In genomic region chr13:99062936-99063335, GRCm38 (mm10) we compare ENCODE assay signal across 18 mouse cellular contexts.
DNase-seq lines count a peak whose midpoint lies in the region; ATAC-seq and TF ChIP-seq lines count a peak whose summit lies in the region.
"Had no signal": no experiment of that assay in that cellular context is flagged by ENCODE, and none has a peak within 500 bp of the region (broad histone marks: within the 10 kb centered on the region; RNA-seq: fewer than 3 reads in every experiment).

No protein-coding gene starts in this region.

- no peaks in the 10 kb centered on the region for H3K36me3 ChIP-seq in MEL (ENCODE audit: control insufficient read depth in 1 of 2, insufficient read depth in 2 of 2, low read length in 2 of 2)
- H3K36me3 ChIP-seq in hindbrain, embryonic 13.5 days, result no peaks in the 10 kb centered on the region
- H3K36me3 ChIP-seq in hindbrain, embryonic 12.5 days, result no peaks in the 10 kb centered on the region
- H3K36me3 ChIP-seq: hindbrain, embryonic 10.5 days; midbrain, embryonic 15.5 days; neural tube, embryonic 12.5 days had no signal

- H3K9me3 ChIP-seq in MEL (replicated peaks; ENCODE audit: insufficient read depth, low read length), result no peaks in the 10 kb centered on the region
- no peaks in the 10 kb centered on the region for H3K9me3 ChIP-seq in hindbrain, embryonic 13.5 days
- H3K9me3 ChIP-seq in hindbrain, embryonic 12.5 days (replicated peaks), result no peaks in the 10 kb centered on the region
- H3K9me3 ChIP-seq: forebrain, embryonic 13.5 days; hindbrain, embryonic 10.5 days; midbrain, embryonic 15.5 days; neural tube, embryonic 12.5 days had no signal

- 70% methylated on average over 3 of the region's 3 CpGs for WGBS in hindbrain, embryonic 13.5 days
- WGBS in hindbrain, embryonic 12.5 days, result 78% methylated on average over 3 of the region's 3 CpGs

- no peak overlapping the region for H3K4me3 ChIP-seq in layer of hippocampus, adult 2 months
- no peak overlapping the region for H3K4me3 ChIP-seq in MEL (ENCODE audit: control insufficient read depth in 1 of 2, insufficient read depth in 1 of 2, low read depth in 2 of 2, low read length in 2 of 2)
- H3K4me3 ChIP-seq in embryonic fibroblast, embryonic 13.5 days (ENCODE audit: insufficient read depth, low read length), result no peak overlapping the region
- H3K4me3 ChIP-seq in hindbrain, embryonic 13.5 days, result no peak overlapping the region
- no peak overlapping the region for H3K4me3 ChIP-seq in hindbrain, embryonic 12.5 days
- H3K4me3 ChIP-seq: forebrain, embryonic 13.5 days; hindbrain, embryonic 10.5 days; midbrain, embryonic 15.5 days; neural tube, embryonic 12.5 days had no signal

- no peak for TF ChIP-seq EP300 in MEL (IDR thresholded peaks at IDR 0.05; ENCODE audit: low read depth in 1 of 2, low read length in 2 of 2)

- no peak for TF ChIP-seq RAD21 in MEL (IDR thresholded peaks at IDR 0.05; ENCODE audit: low read depth, low read length)

- no peak for ATAC-seq in hindbrain, embryonic 13.5 days (ENCODE audit: low FRiP score)
- no peak for ATAC-seq in hindbrain, embryonic 12.5 days (ENCODE audit: low FRiP score)
- ATAC-seq: forebrain, embryonic 13.5 days; intestine, postnatal 0 days; midbrain, embryonic 15.5 days had no signal

- TF ChIP-seq CTCF in layer of hippocampus, adult 2 months (conservative IDR thresholded peaks at IDR 0.05), result no peak
- TF ChIP-seq CTCF in MEL (IDR thresholded peaks at IDR 0.05 in 2 of 3, conservative IDR thresholded peaks at IDR 0.05 in 1 of 3; ENCODE audit: control insufficient read depth in 1 of 3, insufficient read depth in 1 of 3, low read depth in 2 of 3, low read length in 3 of 3, poor library complexity in 1 of 3, severe bottlenecking in 1 of 3), result no peak
- no peak for TF ChIP-seq CTCF in embryonic fibroblast, embryonic 13.5 days (IDR thresholded peaks at IDR 0.05; ENCODE audit: borderline replicate concordance, insufficient read depth, low read length)

- no peak for TF ChIP-seq POLR2A in MEL (IDR thresholded peaks at IDR 0.05; ENCODE audit: control insufficient read depth in 1 of 2, insufficient read depth in 1 of 2, low read depth in 1 of 2, low read length in 2 of 2, poor library complexity in 1 of 2)
- TF ChIP-seq POLR2A in embryonic fibroblast, embryonic 13.5 days (IDR thresholded peaks at IDR 0.05; ENCODE audit: low read depth, low read length), result no peak

- no peak overlapping the region for H3K4me2 ChIP-seq in hindbrain, embryonic 13.5 days
- no peak overlapping the region for H3K4me2 ChIP-seq in hindbrain, embryonic 12.5 days (replicated peaks)
- H3K4me2 ChIP-seq: forebrain, embryonic 13.5 days; midbrain, embryonic 15.5 days; neural tube, embryonic 12.5 days had no signal

- H3K9ac ChIP-seq in MEL (ENCODE audit: control insufficient read depth, low read depth, low read length, poor library complexity, severe bottlenecking), result no peak overlapping the region
- no peak overlapping the region for H3K9ac ChIP-seq in hindbrain, embryonic 13.5 days
- H3K9ac ChIP-seq in hindbrain, embryonic 12.5 days, result no peak overlapping the region
- H3K9ac ChIP-seq: forebrain, embryonic 13.5 days; liver, embryonic 14.5 days; midbrain, embryonic 15.5 days; neural tube, embryonic 12.5 days had no signal

- no peaks in the 10 kb centered on the region for H3K4me1 ChIP-seq in MEL (ENCODE audit: control insufficient read depth in 1 of 2, insufficient read depth in 2 of 2, low read length in 2 of 2)
- H3K4me1 ChIP-seq in embryonic fibroblast, embryonic 13.5 days (ENCODE audit: control insufficient read depth, insufficient read depth, low read length), result peaks cover 12% of the 10 kb centered on the region
- no peaks in the 10 kb centered on the region for H3K4me1 ChIP-seq in hindbrain, embryonic 13.5 days (replicated peaks)
- H3K4me1 ChIP-seq in hindbrain, embryonic 12.5 days, result no peaks in the 10 kb centered on the region
- H3K4me1 ChIP-seq: hindbrain, embryonic 10.5 days; midbrain, embryonic 15.5 days; neural tube, embryonic 12.5 days had no signal

- no peaks in the 10 kb centered on the region for H3K79me2 ChIP-seq in MEL (ENCODE audit: control insufficient read depth, insufficient read depth, low read length, poor library complexity)

- DNase-seq in adrenal gland, adult 2 months, result peak; percentile 45
- no peak for DNase-seq in adrenal gland, postnatal 4 days (ENCODE audit: low spot score in 2 of 2)
- DNase-seq in layer of hippocampus, adult 2 months (ENCODE audit: low spot score in 2 of 2), result peak in 1 of 2 experiments; percentile 63
- DNase-seq in layer of hippocampus, adult 9-10 months (ENCODE audit: low spot score), result no peak
- DNase-seq in MEL (ENCODE audit: low read depth, low spot score), result peak; percentile 6
- DNase-seq: cerebellum, postnatal 10 days; gastrocnemius, postnatal 25 days; spleen, adult 18-20 months; thymus, postnatal 4 days had no signal

- H3K27me3 ChIP-seq in MEL (ENCODE audit: control insufficient read depth in 1 of 2, insufficient read depth in 2 of 2, low read length in 2 of 2), result no peaks in the 10 kb centered on the region
- no peaks in the 10 kb centered on the region for H3K27me3 ChIP-seq in hindbrain, embryonic 13.5 days
- no peaks in the 10 kb centered on the region for H3K27me3 ChIP-seq in hindbrain, embryonic 12.5 days
- H3K27me3 ChIP-seq: forebrain, embryonic 13.5 days; midbrain, embryonic 15.5 days; neural tube, embryonic 12.5 days had no signal

- H3K27ac ChIP-seq in layer of hippocampus, adult 2 months, result peak overlapping the region; percentile 82
- H3K27ac ChIP-seq in MEL (ENCODE audit: control insufficient read depth, low read depth, low read length), result no peak overlapping the region
- H3K27ac ChIP-seq in embryonic fibroblast, embryonic 13.5 days (ENCODE audit: insufficient read depth, low read length), result peak overlapping the region; percentile 95
- H3K27ac ChIP-seq in hindbrain, embryonic 13.5 days, result no peak overlapping the region
- no peak overlapping the region for H3K27ac ChIP-seq in hindbrain, embryonic 12.5 days
- H3K27ac ChIP-seq: forebrain, embryonic 13.5 days; hindbrain, embryonic 10.5 days; liver, embryonic 14.5 days; midbrain, embryonic 15.5 days; neural tube, embryonic 12.5 days had no signal

TF ChIP-seq in MEL, 35 proteins besides CTCF, POLR2A, EP300 and RAD21:
- no peak for TF ChIP-seq MXI1 (IDR thresholded peaks at IDR 0.05; ENCODE audit: low read depth, low read length)
- TF ChIP-seq TBP (IDR thresholded peaks at IDR 0.05; ENCODE audit: low read depth, low read length), result no peak
- TF ChIP-seq MAFK (IDR thresholded peaks at IDR 0.05; ENCODE audit: borderline replicate concordance, low read depth, low read length), result no peak
- no peak for TF ChIP-seq POLR2AphosphoS2 (IDR thresholded peaks at IDR 0.05; ENCODE audit: low read length)
- TF ChIP-seq TCF12 (IDR thresholded peaks at IDR 0.05; ENCODE audit: low read depth, low read length), result no peak
- TF ChIP-seq ETS1 (IDR thresholded peaks at IDR 0.05; ENCODE audit: low read depth, low read length), result no peak
- no peak for TF ChIP-seq KAT2A (conservative IDR thresholded peaks at IDR 0.05; ENCODE audit: low read depth, low read length)
- TF ChIP-seq MEF2A (IDR thresholded peaks at IDR 0.05; ENCODE audit: extremely low read depth, insufficient replicate concordance, low read depth, low read length, poor library complexity, severe bottlenecking), result no peak
- no peak for TF ChIP-seq POLR2AphosphoS5 (IDR thresholded peaks at IDR 0.05; ENCODE audit: borderline replicate concordance, low read depth, low read length)
- TF ChIP-seq MAX (IDR thresholded peaks at IDR 0.05; ENCODE audit: low read length), result no peak
- no peak for TF ChIP-seq E2F4 (IDR thresholded peaks at IDR 0.05; ENCODE audit: borderline replicate concordance, low read depth, low read length)
- TF ChIP-seq HCFC1 (IDR thresholded peaks at IDR 0.05; ENCODE audit: low read depth, low read length), result no peak
- TF ChIP-seq RCOR1 (IDR thresholded peaks at IDR 0.05; ENCODE audit: low read depth, low read length), result no peak
- TF ChIP-seq BHLHE40 (IDR thresholded peaks at IDR 0.05; ENCODE audit: borderline replicate concordance, low read depth, low read length), result no peak
- no peak for TF ChIP-seq CHD1 (IDR thresholded peaks at IDR 0.05; ENCODE audit: low read depth, low read length)
- no peak for TF ChIP-seq JUND (IDR thresholded peaks at IDR 0.05; ENCODE audit: low read depth, low read length)
- no peak for TF ChIP-seq GATA1 (IDR thresholded peaks at IDR 0.05; ENCODE audit: low read depth, low read length)
TF ChIP-seq in MEL: peak in this region for 0.

Comparison
In these comparisons a context has a peak if more than half of its experiments do, and no peak if none do; other contexts are left out.
1. DNase-seq: peak in adrenal gland, adult 2 months (single experiment) and MEL (single experiment); none in adrenal gland, postnatal 4 days (0 of 2) and layer of hippocampus, adult 9-10 months (single experiment).
2. H3K27ac ChIP-seq: peak in layer of hippocampus, adult 2 months (single experiment) and embryonic fibroblast, embryonic 13.5 days (single experiment); none in MEL (single experiment), hindbrain, embryonic 13.5 days (single experiment) and hindbrain, embryonic 12.5 days (single experiment).